Mouse (Mus musculus): ENCODE results near the gene Ckmt1.

DNA sequence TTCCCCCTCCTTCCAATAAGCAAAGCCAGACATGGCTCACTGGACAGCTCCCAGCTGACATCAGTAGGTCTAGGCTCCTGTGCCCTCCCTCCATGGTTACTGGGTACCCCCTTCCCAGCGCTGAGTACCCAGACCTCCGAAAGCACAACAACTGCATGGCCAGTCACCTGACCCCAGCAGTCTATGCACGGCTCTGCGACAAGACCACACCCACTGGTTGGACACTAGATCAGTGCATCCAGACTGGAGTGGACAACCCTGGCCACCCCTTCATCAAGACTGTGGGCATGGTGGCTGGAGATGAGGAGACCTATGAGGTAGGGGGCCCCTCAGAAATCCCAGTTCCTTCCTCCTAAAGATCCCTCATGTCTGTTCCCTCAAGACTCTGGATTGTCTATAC, 1.9 kb downstream of the Ckmt1 start:
- no peak for TF ChIP-seq CTCF (IDR thresholded peaks at IDR 0.05; ENCODE audit: low read depth)
- TF ChIP-seq EP300 (IDR thresholded peaks at IDR 0.05; ENCODE audit: low read depth) = no peak

Data from liver, postnatal 0 days (tissue).